Mouse (Mus musculus) thymus, adult 2 months (tissue): Measurements from ENCODE around the gene Opcml.

Source experiments
- CTCF ChIP-seq: fragments of 200-500 bp; IDR thresholded peaks from 2 replicates; pipeline ENCODE4 v1.5.1; 2012; ENCODE audit warnings: mild to moderate bottlenecking, control low read depth, low read length, moderate library complexity, borderline replicate concordance; ENCODE audit not compliant: control insufficient read depth, poor library complexity, insufficient read depth; ENCODE audit errors: extremely low read depth
- POLR2A ChIP-seq: fragments of 200-500 bp; IDR thresholded peaks from 2 replicates; pipeline ENCODE4 v1.6.1; 2012; ENCODE audit warnings: mild to moderate bottlenecking, low read length, control low read depth, moderate library complexity; ENCODE audit not compliant: control insufficient read depth, poor library complexity, insufficient read depth; ENCODE audit errors: extremely low read depth

- TF ChIP-seq POLR2A (no peak), CTCF (no peak)
Observed at GRCm38 (mm10) chr9:28012664-28013063, 222.1 kb downstream of the Opcml start.
